Mouse (Mus musculus) adipocyte (in vitro differentiated cells): ENCODE results near the gene Spdef.

ENCODE experiments used
- DNase-seq: peaks from one replicate; pipeline ENCODE4 v3.0.0-alpha.2; 2016; ENCODE audit warnings: low spot score

Gene Spdef

GRCm38 (mm10) chr17:27725011-27725410 is 3.7 kb downstream of the Spdef start:
- DNase-seq, result no peak

GRCm38 (mm10) chr17:27724327-27724726 is 4.4 kb downstream of the Spdef start:
- DNase-seq, result no peak

GRCm38 (mm10) chr17:27721125-27721664 is 7.6 kb downstream of the Spdef start:
- peak; percentile 87 for DNase-seq

GRCm38 (mm10) chr17:27720326-27720725 is 8.4 kb downstream of the Spdef start:
- no peak for DNase-seq

- DNase-seq, result no peak
These were observed 9.1 kb downstream of the Spdef start for GRCm38 (mm10) chr17:27719663-27720062.

GRCm38 (mm10) chr17:27718250-27718649 is 10.5 kb downstream of the Spdef start:
- DNase-seq, result no peak

GRCm38 (mm10) chr17:27716804-27717203 is 12.0 kb downstream of the Spdef start:
- DNase-seq, result no peak

- peak; percentile 77 for DNase-seq
These were observed 15.9 kb downstream of the Spdef start for GRCm38 (mm10) chr17:27712832-27713231.

- no peak for DNase-seq
These were observed 19.1 kb downstream of the Spdef start for GRCm38 (mm10) chr17:27709650-27710049.

- no peak for DNase-seq
These were observed 20.6 kb downstream of the Spdef start for GRCm38 (mm10) chr17:27707954-27708661.

GRCm38 (mm10) chr17:27705661-27706060 is 23.1 kb downstream of the Spdef start:
- no peak for DNase-seq

- DNase-seq, result peak; percentile 29
These were observed 24.7 kb downstream of the Spdef start for GRCm38 (mm10) chr17:27703961-27704621.

- no peak for DNase-seq
These were observed 26.2 kb downstream of the Spdef start for GRCm38 (mm10) chr17:27702518-27702917.

- no peak for DNase-seq
These were observed 26.9 kb downstream of the Spdef start for GRCm38 (mm10) chr17:27701856-27702255.

- no peak for DNase-seq
These were observed 27.9 kb downstream of the Spdef start for GRCm38 (mm10) chr17:27700812-27701211.

- no peak for DNase-seq
These were observed 29.0 kb downstream of the Spdef start for GRCm38 (mm10) chr17:27699641-27700244.

GRCm38 (mm10) chr17:27690993-27691693 is 37.6 kb downstream of the Spdef start:
- no peak for DNase-seq

- no peak for DNase-seq
These were observed 42.4 kb downstream of the Spdef start for GRCm38 (mm10) chr17:27686395-27686794.

- DNase-seq, result no peak
These were observed 43.2 kb downstream of the Spdef start for GRCm38 (mm10) chr17:27685550-27685913.

GRCm38 (mm10) chr17:27684886-27685549 is 43.7 kb downstream of the Spdef start:
- DNase-seq, result no peak

GRCm38 (mm10) chr17:27678924-27679813 is 49.6 kb downstream of the Spdef start:
- DNase-seq, result no peak
